Mouse (Mus musculus): Measurements from ENCODE around the gene Unc5b.

DNA sequence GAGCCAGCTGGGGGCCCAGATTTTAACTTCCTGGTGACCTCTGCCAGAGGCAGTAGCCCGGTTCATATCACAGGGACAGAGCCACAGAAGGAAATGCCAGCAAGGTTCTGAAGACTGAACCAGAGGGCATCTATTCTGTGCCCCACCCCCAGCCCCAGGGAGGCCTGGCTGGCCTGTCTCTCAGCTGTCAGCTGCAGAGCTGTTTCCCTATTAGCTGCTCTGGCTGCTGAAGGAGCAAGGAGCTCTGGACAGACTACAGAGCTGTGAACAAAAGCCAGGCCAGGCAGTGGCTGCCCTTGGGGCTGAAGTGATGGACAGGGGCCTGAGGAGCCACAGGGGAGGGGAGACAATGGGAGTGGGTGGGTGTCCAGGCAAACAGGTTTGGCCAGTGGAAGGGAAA is 15.5 kb downstream of the Unc5b start:
- TF ChIP-seq POLR2A (IDR thresholded peaks at IDR 0.05; ENCODE audit: control insufficient read depth, low read depth, low read length) (no peak), CTCF (IDR thresholded peaks at IDR 0.05; ENCODE audit: control insufficient read depth, insufficient read depth, insufficient replicate concordance, low read depth, low read length) (no peak)
